Mouse (Mus musculus) lung, embryonic 14.5 days (tissue): ENCODE measurements around the gene Gabrd. TPM values are rescaled to one million over a fixed set of nuclear protein-coding genes. Genes with fewer than 3 reads are reported as not detected.

Experiments used
- ATAC-seq: fragments of 200-750 bp; cut with Nextera tagmentation; 2 replicates; pipeline ENCODE4 v1.8.0; 2017; ENCODE audit warnings: mild to moderate bottlenecking, moderate TSS enrichment, moderate library complexity; ENCODE audit not compliant: insufficient read depth
- DNase-seq: peaks from one replicate; pipeline ENCODE4 v3.0.0-alpha.2; 2015
- H3K27ac ChIP-seq: fragments of 300-500 bp; sonication (generic); 2 replicates; pipeline ENCODE4 v1.5.1; 2014; ENCODE audit warnings: low read depth, mild to moderate bottlenecking, moderate library complexity
- H3K27me3 ChIP-seq: fragments of 300-500 bp; sonication (generic); 2 replicates; pipeline ENCODE4 v1.6.1; 2014; ENCODE audit warnings: low read length, control low read depth; ENCODE audit not compliant: insufficient read depth
- H3K36me3 ChIP-seq: fragments of 300-500 bp; sonication (generic); 2 replicates; pipeline ENCODE4 v1.6.1; 2014; ENCODE audit warnings: control low read depth; ENCODE audit not compliant: insufficient read depth
- H3K4me1 ChIP-seq: fragments of 300-500 bp; sonication (generic); 2 replicates; pipeline ENCODE4 v1.6.1; 2014; ENCODE audit warnings: antibody characterized with exemption, control low read depth; ENCODE audit not compliant: insufficient read depth
- H3K4me2 ChIP-seq: fragments of 300-500 bp; sonication (generic); 2 replicates; pipeline ENCODE4 v1.6.1; 2014; ENCODE audit warnings: mild to moderate bottlenecking
- H3K4me3 ChIP-seq: fragments of 300-500 bp; sonication (generic); 2 replicates; pipeline ENCODE4 v1.5.1; 2014; ENCODE audit warnings: low read depth, low read length
- H3K9ac ChIP-seq: fragments of 300-500 bp; sonication (generic); 2 replicates; pipeline ENCODE4 v1.6.1; 2014
- H3K9me3 ChIP-seq: fragments of 300-500 bp; sonication (generic); 2 replicates; pipeline ENCODE4 v1.6.1; 2016; ENCODE audit warnings: low read depth, low read length, control low read depth
- CTCF ChIP-seq: IDR thresholded peaks from 2 replicates; pipeline ENCODE4 v1.5.1; 2016; ENCODE audit warnings: antibody characterized with exemption, low read depth
- WGBS: fragments of 180-500 bp; shearing (Covaris S2); extraction: QIAGEN DNeasy Blood & Tissue Kit; methylation state at CpG from one replicate; pipeline ENCODE4 v1.1.7; 2014; 5-methylcytosine and 5-hydroxymethylcytosine counted together
- polyA plus RNA-seq: library from polyadenylated mRNA; unstranded; fragments of >200 nt; fragmentation: Nextera tagmentation; extraction: Ambion mirVana; gene quantifications from 2 replicates; pipeline ENCODE4 v1.2.1, GENCODE M21; 2014

The Gabrd gene
- polyA plus RNA-seq, 1 experiment from 2014 or later, result not detected

DNA sequence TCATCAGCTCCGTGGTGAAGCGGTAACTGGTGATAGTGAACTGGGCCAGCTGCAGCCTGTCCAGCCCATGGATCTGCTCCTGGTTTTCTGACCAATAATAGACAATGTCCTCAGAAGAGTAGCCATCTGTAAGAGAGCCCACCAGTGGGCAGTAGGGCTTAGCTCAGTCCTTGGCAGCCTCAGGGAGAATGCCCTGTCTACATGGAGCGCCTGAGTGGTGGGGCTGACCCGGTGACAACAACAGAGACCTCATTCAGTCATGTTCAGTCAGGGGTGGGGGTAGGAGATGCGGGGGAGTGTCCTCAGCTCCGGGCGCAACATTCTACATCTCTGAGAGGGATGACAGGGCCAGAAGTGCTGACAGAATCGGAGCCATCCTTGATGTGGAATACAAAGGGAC lies 10.7 kb downstream of the Gabrd start:
- H3K9ac ChIP-seq, result no peak overlapping the region
- H3K4me3 ChIP-seq, result no peak overlapping the region
- no peaks in the 10 kb centered on the region for H3K4me1 ChIP-seq
- no peak for ATAC-seq
- WGBS, result 76% methylated on average over 8 of the region's 8 CpGs
- no peaks in the 10 kb centered on the region for H3K36me3 ChIP-seq
- H3K27me3 ChIP-seq, result no peaks in the 10 kb centered on the region
- no peak for DNase-seq
- no peak overlapping the region for H3K4me2 ChIP-seq
- H3K27ac ChIP-seq, result no peak overlapping the region
- no peaks in the 10 kb centered on the region for H3K9me3 ChIP-seq
- no peak for TF ChIP-seq CTCF

DNA sequence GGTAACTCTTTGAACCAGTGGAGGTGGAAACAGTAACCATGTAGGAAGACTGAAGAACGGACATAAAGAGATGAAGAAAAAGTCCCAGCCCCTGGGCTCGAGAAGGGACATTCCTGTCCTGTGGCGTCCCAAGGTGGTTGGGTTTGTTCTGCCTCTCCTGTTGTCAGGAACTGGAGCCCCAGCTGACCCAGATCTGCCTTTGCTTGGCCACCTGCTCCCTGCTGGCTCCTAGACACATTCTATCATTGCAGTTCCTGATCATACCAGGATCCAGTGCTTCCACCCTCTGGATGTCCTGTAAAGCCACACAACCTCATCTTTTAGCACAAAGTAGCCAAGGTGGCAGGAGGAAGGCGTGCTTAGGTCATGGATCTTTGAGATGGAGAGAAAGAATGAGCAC lies 14.6 kb downstream of the Gabrd start:
- DNase-seq (no peak), ATAC-seq (no peak)
- 70% methylated on average over 4 of the region's 4 CpGs for WGBS
- no peak for TF ChIP-seq CTCF
- Histone ChIP-seq H3K36me3 (no peaks in the 10 kb centered on the region), H3K4me3 (no peak overlapping the region), H3K9ac (no peak overlapping the region), H3K27me3 (no peaks in the 10 kb centered on the region), H3K4me1 (no peaks in the 10 kb centered on the region), H3K4me2 (no peak overlapping the region), H3K27ac (no peak overlapping the region), H3K9me3 (no peaks in the 10 kb centered on the region)

DNA sequence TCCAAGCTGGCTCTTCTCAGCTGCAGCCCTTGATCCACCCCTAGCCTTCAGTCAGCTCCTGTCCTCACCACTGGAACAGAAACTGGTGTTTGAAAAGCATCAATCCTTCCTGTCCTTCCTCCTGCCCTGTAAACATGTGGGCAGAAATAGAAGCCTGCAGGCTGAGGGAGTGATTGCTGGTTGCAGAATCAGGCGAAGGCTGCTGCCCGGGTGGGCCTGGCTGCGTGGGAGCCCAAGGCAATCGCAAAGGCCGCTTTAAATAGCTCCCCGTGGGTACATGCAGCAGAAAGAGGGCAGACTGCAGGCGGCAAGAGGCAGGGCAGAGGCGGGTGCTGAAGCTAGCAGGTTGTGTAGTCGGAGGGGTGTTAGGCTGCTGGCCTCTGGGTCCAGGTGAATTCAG lies 15.2 kb downstream of the Gabrd start:
- ATAC-seq (no peak), DNase-seq (no peak)
- no peak for TF ChIP-seq CTCF
- Histone ChIP-seq H3K27ac (no peak overlapping the region), H3K4me3 (no peak overlapping the region), H3K36me3 (no peaks in the 10 kb centered on the region), H3K27me3 (no peaks in the 10 kb centered on the region), H3K9me3 (no peaks in the 10 kb centered on the region), H3K4me2 (no peak overlapping the region), H3K9ac (no peak overlapping the region), H3K4me1 (no peaks in the 10 kb centered on the region)
- WGBS, result 23% methylated on average over 9 of the region's 9 CpGs

DNA sequence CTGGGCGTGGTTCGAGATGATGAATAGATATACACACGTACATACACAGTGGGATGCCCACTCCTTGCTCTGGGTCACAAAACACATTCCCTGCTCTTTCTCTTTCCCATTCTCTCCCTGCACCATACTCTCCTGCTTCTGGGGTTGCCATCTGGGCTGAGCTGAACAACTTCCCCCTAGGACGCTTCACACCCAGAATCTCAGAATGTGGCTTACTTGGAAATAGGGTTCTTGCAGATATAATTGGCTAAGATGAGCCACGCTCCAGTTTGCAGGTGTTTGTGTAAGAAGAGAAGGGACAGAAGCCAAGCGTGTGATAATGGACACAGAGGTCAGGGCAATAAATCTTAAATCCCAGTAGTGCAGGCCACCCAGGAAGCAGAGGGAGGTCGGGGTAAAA lies 15.9 kb downstream of the Gabrd start:
- H3K9me3 ChIP-seq, result no peaks in the 10 kb centered on the region
- no peak overlapping the region for H3K27ac ChIP-seq
- H3K36me3 ChIP-seq, result no peaks in the 10 kb centered on the region
- WGBS, result 39% methylated on average over 7 of the region's 7 CpGs
- DNase-seq (no peak), ATAC-seq (no peak)
- H3K9ac ChIP-seq, result no peak overlapping the region
- no peak overlapping the region for H3K4me2 ChIP-seq
- TF ChIP-seq CTCF, result no peak
- H3K4me3 ChIP-seq, result no peak overlapping the region
- no peaks in the 10 kb centered on the region for H3K4me1 ChIP-seq
- no peaks in the 10 kb centered on the region for H3K27me3 ChIP-seq

DNA sequence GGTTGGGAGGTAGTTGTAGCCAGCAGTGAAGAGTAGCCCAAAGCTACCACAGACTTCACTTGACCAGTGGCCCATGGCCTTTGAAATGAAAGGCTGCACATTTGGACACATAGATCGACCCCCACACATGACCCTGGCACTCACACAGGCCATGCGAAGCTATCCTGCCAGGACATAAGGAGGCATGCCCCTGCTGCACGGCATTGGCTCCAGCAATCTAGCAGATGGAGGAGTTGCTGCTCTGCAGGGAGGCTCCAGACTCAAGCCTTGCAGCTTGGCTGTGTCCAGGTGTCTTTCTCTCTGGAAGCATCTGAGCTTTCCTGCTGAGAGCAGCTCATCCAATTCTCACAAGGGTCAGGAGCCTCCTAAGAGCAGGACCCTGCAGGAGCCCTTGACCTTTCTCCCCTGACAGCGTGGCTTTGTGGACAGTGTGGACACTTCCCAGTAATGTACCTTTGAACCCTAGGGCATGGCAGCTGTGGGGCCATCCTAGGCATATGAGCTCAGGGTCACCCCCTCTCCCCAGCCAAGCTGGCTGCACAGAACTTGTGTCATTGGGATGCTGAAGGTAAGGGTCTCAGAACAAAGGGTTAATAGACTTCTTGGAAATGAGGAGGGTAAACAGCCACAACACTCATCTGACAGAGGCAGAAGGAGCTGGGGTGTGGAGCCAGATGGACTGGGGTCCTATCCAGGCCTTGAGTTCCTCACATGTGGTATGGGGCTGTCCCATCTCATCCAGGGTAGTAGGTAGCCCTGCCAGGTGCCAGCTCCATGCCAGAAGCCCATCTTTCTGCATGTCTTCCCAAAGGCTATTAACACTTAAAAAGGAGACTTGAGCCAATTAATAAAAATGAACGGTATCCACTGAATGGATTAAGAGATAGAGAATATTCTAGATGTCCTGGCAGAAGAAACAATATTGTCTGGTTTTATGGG lies 25.8 kb downstream of the Gabrd start:
- 63% methylated on average over 5 of the region's 5 CpGs for WGBS
- ATAC-seq, result no peak

DNA sequence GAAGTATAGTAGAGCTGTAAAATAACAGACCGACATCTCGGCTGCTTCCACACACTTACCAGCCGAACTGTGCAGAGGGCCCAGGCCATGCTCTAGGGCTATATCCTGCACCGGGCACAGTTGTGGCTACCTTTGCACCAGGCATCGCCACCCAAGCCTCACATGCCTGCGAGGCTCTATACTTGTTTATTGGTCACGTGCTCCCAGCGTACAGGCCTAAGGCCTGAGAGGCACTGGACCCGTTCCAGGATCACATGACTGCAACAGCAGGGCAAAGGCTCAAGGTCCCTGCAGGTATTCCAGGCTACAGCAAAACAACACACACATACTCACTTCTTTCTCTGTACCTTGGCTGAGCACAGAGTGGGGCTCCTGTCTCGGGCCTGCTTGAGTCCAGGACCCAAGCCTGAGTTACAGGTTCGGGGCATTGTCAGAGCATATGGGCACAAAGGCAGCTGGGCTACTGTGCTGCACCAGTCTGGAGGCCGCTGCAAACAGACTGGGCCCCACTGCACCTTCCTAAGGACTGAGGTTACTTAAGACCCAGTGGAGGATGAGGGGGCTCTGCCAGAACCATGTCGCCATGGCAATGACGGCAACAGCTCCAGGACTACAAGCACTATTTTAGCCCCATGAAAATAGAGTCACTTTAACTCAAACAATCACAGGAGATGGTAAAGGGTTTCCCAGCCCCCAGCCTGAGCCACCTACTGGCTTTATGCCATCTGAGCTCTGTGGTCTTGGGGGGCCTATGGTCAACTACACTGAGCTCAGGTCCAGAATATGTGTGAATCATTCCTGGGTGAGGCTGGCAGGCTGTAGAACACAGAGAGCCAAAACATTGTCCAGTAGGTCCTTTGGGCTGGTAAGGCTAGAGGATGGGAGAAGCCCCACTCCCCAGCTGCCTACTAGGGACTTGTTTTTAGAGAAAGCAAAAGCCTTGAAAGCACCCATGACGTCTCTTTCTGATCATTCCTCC lies 26.9 kb downstream of the Gabrd start:
- TF ChIP-seq CTCF, result no peak
- 79% methylated on average over 15 of the region's 15 CpGs for WGBS
- no peaks in the 10 kb centered on the region for H3K9me3 ChIP-seq
- H3K27me3 ChIP-seq, result peaks cover 2% of the 10 kb centered on the region; the same call in 1 of the 2 replicates
- ATAC-seq (no peak), DNase-seq (no peak)
- H3K36me3 ChIP-seq, result no peaks in the 10 kb centered on the region
- no peak overlapping the region for H3K9ac ChIP-seq
- no peaks in the 10 kb centered on the region for H3K4me1 ChIP-seq
- H3K4me2 ChIP-seq, result no peak overlapping the region
- no peak overlapping the region for H3K4me3 ChIP-seq
- H3K27ac ChIP-seq, result no peak overlapping the region

More for the DNA sequence above, 25.8 kb downstream of the Gabrd start:
- Histone ChIP-seq H3K9me3 (no peaks in the 10 kb centered on the region), H3K27me3 (no peaks in the 10 kb centered on the region), H3K36me3 (no peaks in the 10 kb centered on the region), H3K27ac (no peak overlapping the region), H3K4me1 (no peaks in the 10 kb centered on the region), H3K4me2 (no peak overlapping the region), H3K9ac (no peak overlapping the region), H3K4me3 (no peak overlapping the region)
- no peak for TF ChIP-seq CTCF
- no peak for DNase-seq

DNA sequence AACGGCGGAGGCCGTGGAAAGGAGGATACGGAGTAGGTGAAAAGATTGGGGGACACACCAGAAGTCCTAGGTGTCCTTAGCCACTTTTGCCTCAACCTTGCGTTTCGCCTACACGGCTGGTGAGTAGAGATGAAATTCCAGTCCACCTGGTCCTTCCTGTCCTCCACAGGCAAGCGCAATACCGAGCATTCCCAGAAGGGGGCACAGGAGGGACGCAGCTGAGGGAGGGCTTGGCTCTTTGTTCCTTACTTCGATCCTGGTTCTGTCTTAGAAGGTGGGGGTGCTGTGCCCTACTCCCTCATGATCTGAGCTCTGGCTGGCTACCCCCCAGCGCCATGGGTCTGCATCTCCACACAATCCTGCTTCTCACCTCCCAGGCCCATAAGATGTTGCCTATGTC lies 29.2 kb downstream of the Gabrd start:
- Histone ChIP-seq H3K4me3 (no peak overlapping the region), H3K36me3 (no peaks in the 10 kb centered on the region), H3K9ac (no peak overlapping the region), H3K27ac (no peak overlapping the region), H3K9me3 (no peaks in the 10 kb centered on the region), H3K4me1 (no peaks in the 10 kb centered on the region), H3K27me3 (peaks cover 6% of the 10 kb centered on the region; the same call in 1 of the 2 replicates), H3K4me2 (no peak overlapping the region)
- ATAC-seq (no peak), DNase-seq (peak; percentile 70)
- TF ChIP-seq CTCF, result peak; percentile 90
- WGBS, result 25% methylated on average over 12 of the region's 12 CpGs
